ENCODE assay signal across 20 mouse cellular contexts in the genomic region with DNA sequence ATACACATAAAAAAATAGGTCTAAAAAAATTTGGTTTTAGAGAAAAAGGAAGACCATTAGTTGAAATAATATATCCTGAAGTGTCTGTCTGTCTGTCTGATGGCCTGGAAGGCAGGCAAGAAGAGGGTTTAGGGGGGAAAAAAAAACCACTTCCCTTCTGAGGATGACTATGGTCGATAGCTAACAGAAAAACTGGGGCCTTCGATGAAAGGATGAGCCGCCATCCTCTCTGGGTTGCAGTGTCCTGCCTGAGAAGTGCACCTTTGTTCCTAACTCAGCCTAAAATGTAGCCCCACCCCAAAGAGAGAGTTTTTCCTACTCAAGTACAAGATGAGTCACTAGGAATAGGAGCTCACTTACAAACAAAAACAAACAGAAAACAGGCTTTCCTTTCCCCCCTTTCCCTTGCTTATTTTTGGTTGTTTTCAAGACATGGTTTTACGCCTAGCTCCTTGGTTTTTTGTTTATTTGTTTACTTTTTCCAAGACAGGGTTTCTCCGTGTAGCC. TPM values are rescaled to one million over a fixed set of nuclear protein-coding genes. Genes with fewer than 3 reads are reported as not detected.
DNase-seq lines count a peak whose midpoint lies in the region; ATAC-seq and TF ChIP-seq lines count a peak whose summit lies in the region.
"Had no signal": no experiment of that assay in that cellular context is flagged by ENCODE, and none has a peak within 500 bp of the region (broad histone marks: within the 10 kb centered on the region; RNA-seq: fewer than 3 reads in every experiment).

No protein-coding gene starts in this region.

- TF ChIP-seq RAD21 in MEL (IDR thresholded peaks at IDR 0.05; ENCODE audit: low read depth, low read length): no peak

- peaks cover 18% of the 10 kb centered on the region for H3K4me1 ChIP-seq in heart, postnatal 0 days (ENCODE audit: control insufficient read depth, insufficient read depth)
- H3K4me1 ChIP-seq in MEL (ENCODE audit: control insufficient read depth in 1 of 2, insufficient read depth in 2 of 2, low read length in 2 of 2): peaks cover 35 to 54% of the 10 kb centered on the region in 2 experiments
- H3K4me1 ChIP-seq in brown adipose tissue, adult 24 weeks (ENCODE audit: control insufficient read depth, insufficient read depth, insufficient read length, low read length): 0 out of 2 replicates have a peak, but pooled peaks cover 3% of the 10 kb centered on the region
- H3K4me1 ChIP-seq in small intestine, adult 2 months (ENCODE audit: control insufficient read depth, insufficient read depth, insufficient read length, low read length): peaks cover 3% of the 10 kb centered on the region; the same call in 1 of the 2 replicates
- no peaks in the 10 kb centered on the region for H3K4me1 ChIP-seq in forebrain, embryonic 14.5 days (ENCODE audit: control insufficient read depth, insufficient read depth, low read length)

- H3K36me3 ChIP-seq in heart, postnatal 0 days (replicated peaks; ENCODE audit: control insufficient read depth, insufficient read depth, low read length): no peaks in the 10 kb centered on the region
- peaks cover 1 to 46% of the 10 kb centered on the region in 2 experiments; a peak in 3 of 4 replicates for H3K36me3 ChIP-seq in MEL (ENCODE audit: control insufficient read depth in 1 of 2, insufficient read depth in 2 of 2, low read length in 2 of 2)
- no peaks in the 10 kb centered on the region for H3K36me3 ChIP-seq in small intestine, adult 2 months (ENCODE audit: control insufficient read depth, insufficient read depth, low read length)
- 0 out of 2 replicates have a peak, but pooled peaks cover 3% of the 10 kb centered on the region for H3K36me3 ChIP-seq in forebrain, embryonic 14.5 days (ENCODE audit: control insufficient read depth, insufficient read depth, low read length)
- H3K36me3 ChIP-seq: limb, embryonic 15.5 days; midbrain, embryonic 15.5 days had no signal

- intact Hi-C loops in heart, postnatal 25 days (cut with DNase I): no loop called here

- TF ChIP-seq POLR2A in MEL (IDR thresholded peaks at IDR 0.05; ENCODE audit: control insufficient read depth in 1 of 2, insufficient read depth in 1 of 2, low read depth in 1 of 2, low read length in 2 of 2, poor library complexity in 1 of 2): no peak
- no peak for TF ChIP-seq POLR2A in small intestine, adult 2 months (IDR thresholded peaks at IDR 0.05; ENCODE audit: low read depth, low read length)

- ATAC-seq in heart, postnatal 0 days (ENCODE audit: insufficient read depth, low read depth): no peak
- no peak for ATAC-seq in forebrain, embryonic 14.5 days
- ATAC-seq: intestine, postnatal 0 days; midbrain, embryonic 15.5 days had no signal

- H3K9me3 ChIP-seq in heart, postnatal 0 days (replicated peaks; ENCODE audit: control insufficient read depth, low read length): no peaks in the 10 kb centered on the region
- no peaks in the 10 kb centered on the region for H3K9me3 ChIP-seq in MEL (replicated peaks; ENCODE audit: insufficient read depth, low read length)
- H3K9me3 ChIP-seq in forebrain, embryonic 14.5 days (replicated peaks; ENCODE audit: control insufficient read depth, low read length): no peaks in the 10 kb centered on the region
- H3K9me3 ChIP-seq: forebrain, embryonic 12.5 days; hindbrain, embryonic 13.5 days; limb, embryonic 15.5 days; midbrain, embryonic 15.5 days had no signal

- 66% methylated on average over 5 of the region's 5 CpGs for WGBS in heart, postnatal 0 days
- WGBS in small intestine, adult 2 months: 64% methylated on average over 5 of the region's 5 CpGs
- WGBS in forebrain, embryonic 14.5 days: 81% methylated on average over 5 of the region's 5 CpGs

- no peak overlapping the region for H3K9ac ChIP-seq in heart, postnatal 0 days (replicated peaks; ENCODE audit: low read depth, low read length)
- peak overlapping the region; percentile 32; the same call in 1 of the 2 replicates for H3K9ac ChIP-seq in MEL (ENCODE audit: control insufficient read depth, low read depth, low read length, poor library complexity, severe bottlenecking)
- H3K9ac ChIP-seq in forebrain, embryonic 14.5 days (ENCODE audit: low read length): no peak overlapping the region
- H3K9ac ChIP-seq: forebrain, embryonic 12.5 days; hindbrain, embryonic 13.5 days; limb, embryonic 15.5 days; midbrain, embryonic 15.5 days had no signal

- H3K79me2 ChIP-seq in MEL (ENCODE audit: control insufficient read depth, insufficient read depth, low read length, poor library complexity): peaks cover 21% of the 10 kb centered on the region

- H3K27ac ChIP-seq in heart, postnatal 0 days (ENCODE audit: low read depth): peak overlapping the region; percentile 86
- H3K27ac ChIP-seq in MEL (ENCODE audit: control insufficient read depth, low read depth, low read length): peak overlapping the region; percentile 41
- 0 out of 2 replicates have a peak overlapping the region, but pooled peaks have one; percentile 16 for H3K27ac ChIP-seq in brown adipose tissue, adult 24 weeks (replicated peaks; ENCODE audit: low read depth, low read length)
- H3K27ac ChIP-seq in small intestine, adult 2 months (ENCODE audit: insufficient read depth, low read depth, low read length): peak overlapping the region; percentile 4; the same call in 1 of the 2 replicates
- no peak overlapping the region for H3K27ac ChIP-seq in forebrain, embryonic 14.5 days (ENCODE audit: low read depth, low read length)
- H3K27ac ChIP-seq: forebrain, embryonic 12.5 days; hindbrain, embryonic 13.5 days; midbrain, embryonic 15.5 days had no signal

- TF ChIP-seq EP300 in heart, postnatal 0 days (IDR thresholded peaks at IDR 0.05; ENCODE audit: low read depth): no peak
- TF ChIP-seq EP300 in MEL (IDR thresholded peaks at IDR 0.05; ENCODE audit: low read depth in 1 of 2, low read length in 2 of 2): no peak

- no peak for DNase-seq in heart, postnatal 0 days (ENCODE audit: low spot score)
- DNase-seq in heart, postnatal 25 days (ENCODE audit: low spot score): no peak
- DNase-seq in MEL (ENCODE audit: low read depth, low spot score): peak; percentile 80
- DNase-seq in forebrain, embryonic 14.5 days (ENCODE audit: low spot score): no peak
- DNase-seq in layer of hippocampus, adult 9-11 months: no peak
- DNase-seq: adrenal gland, postnatal 10 days; cerebellum, postnatal 10 days; embryo, embryonic 11 days; lung, postnatal 4 days; right cerebral cortex, postnatal 14 days had no signal

- no peak for TF ChIP-seq CTCF in heart, postnatal 0 days (IDR thresholded peaks at IDR 0.05; ENCODE audit: low read depth)
- no peak for TF ChIP-seq CTCF in MEL (IDR thresholded peaks at IDR 0.05 in 2 of 3, conservative IDR thresholded peaks at IDR 0.05 in 1 of 3; ENCODE audit: control insufficient read depth in 1 of 3, insufficient read depth in 1 of 3, low read depth in 2 of 3, low read length in 3 of 3, poor library complexity in 1 of 3, severe bottlenecking in 1 of 3)
- no peak for TF ChIP-seq CTCF in small intestine, adult 2 months (IDR thresholded peaks at IDR 0.05; ENCODE audit: extremely low read depth, insufficient read length, insufficient replicate concordance, low read depth, low read length)

- H3K4me2 ChIP-seq in heart, postnatal 0 days (ENCODE audit: low read depth, low read length): no peak overlapping the region
- no peak overlapping the region for H3K4me2 ChIP-seq in forebrain, embryonic 14.5 days (ENCODE audit: low read length)
- H3K4me2 ChIP-seq: forebrain, embryonic 12.5 days; hindbrain, embryonic 13.5 days; limb, embryonic 15.5 days; midbrain, embryonic 15.5 days had no signal

- no peaks in the 10 kb centered on the region for H3K27me3 ChIP-seq in heart, postnatal 0 days (ENCODE audit: control insufficient read depth, insufficient read depth, low read length)
- no peaks in the 10 kb centered on the region for H3K27me3 ChIP-seq in MEL (ENCODE audit: control insufficient read depth in 1 of 2, insufficient read depth in 2 of 2, low read length in 2 of 2)
- H3K27me3 ChIP-seq in small intestine, adult 2 months (ENCODE audit: control insufficient read depth, insufficient read depth, low read length): no peaks in the 10 kb centered on the region
- H3K27me3 ChIP-seq in forebrain, embryonic 14.5 days (replicated peaks; ENCODE audit: control insufficient read depth, insufficient read depth, low read length): no peaks in the 10 kb centered on the region
- H3K27me3 ChIP-seq: CH12.LX; forebrain, embryonic 12.5 days; hindbrain, embryonic 13.5 days; limb, embryonic 15.5 days; midbrain, embryonic 15.5 days had no signal

- H3K4me3 ChIP-seq in heart, postnatal 0 days (ENCODE audit: low read depth, low read length): no peak overlapping the region
- H3K4me3 ChIP-seq in MEL (ENCODE audit: control insufficient read depth in 1 of 2, insufficient read depth in 1 of 2, low read depth in 2 of 2, low read length in 2 of 2): no peak overlapping the region
- H3K4me3 ChIP-seq in brown adipose tissue, adult 24 weeks (ENCODE audit: insufficient read depth, low read depth, low read length): no peak overlapping the region
- no peak overlapping the region for H3K4me3 ChIP-seq in small intestine, adult 2 months (ENCODE audit: low read depth, low read length)
- H3K4me3 ChIP-seq in forebrain, embryonic 14.5 days (ENCODE audit: low read depth, low read length): no peak overlapping the region
- H3K4me3 ChIP-seq: forebrain, embryonic 12.5 days; hindbrain, embryonic 13.5 days; limb, embryonic 15.5 days; midbrain, embryonic 15.5 days had no signal

RNA-seq across cellular contexts. Expression of gene Mindy1, which starts 4.7 kb away (rescaled TPM):
- total RNA-seq in heart, postnatal 0 days (2014; rRNA removed; ENCODE audit: low replicate concordance): 28.0 and 64.4 TPM in 2 replicates
- 27.8 and 28.4 TPM in 2 replicates for polyA plus RNA-seq in heart, postnatal 0 days (2015; fragmentation: Nextera tagmentation; extraction: Ambion mirVana)
- 10 to 100 TPM; 20.2 to 23.4 TPM for total RNA-seq in heart, postnatal 25 days (2021)
- total RNA-seq in MEL (2012; rRNA removed): 203 and 265 TPM in 2 replicates
- polyA plus RNA-seq in MEL (2012; ENCODE audit: insufficient read depth in 1 of 2, insufficient read length in 2 of 2, low read depth in 1 of 2, low replicate concordance in 2 of 2, missing spikeins in 1 of 2): 100 to 1,000 TPM in 1 of 2 experiments, not detected in 1; 234 TPM
- 22.1 and 23.5 TPM in 2 replicates for polyA plus RNA-seq in brown adipose tissue, adult 24 weeks (2012; ENCODE audit: insufficient read depth, insufficient read length, missing spikeins)
- polyA plus RNA-seq in small intestine, adult 2 months (2012; rRNA removed): 58.5 and 89.2 TPM in 2 replicates
- 48.6 and 50.7 TPM in 2 replicates for polyA plus RNA-seq in forebrain, embryonic 14.5 days (2014; fragmentation: Nextera tagmentation; extraction: Ambion mirVana)

RNA-seq across cellular contexts. Expression of gene Prune1, which starts 5.4 kb away (rescaled TPM):
- 28.6 and 35.6 TPM in 2 replicates for total RNA-seq in heart, postnatal 0 days (2014; rRNA removed; ENCODE audit: low replicate concordance)
- 22.5 and 23.0 TPM in 2 replicates for polyA plus RNA-seq in heart, postnatal 0 days (2015; fragmentation: Nextera tagmentation; extraction: Ambion mirVana)
- 10 to 100 TPM; 22.1 to 22.8 TPM for total RNA-seq in heart, postnatal 25 days (2021)
- 28.5 and 32.4 TPM in 2 replicates for total RNA-seq in MEL (2012; rRNA removed)
- polyA plus RNA-seq in MEL (2012; ENCODE audit: insufficient read depth in 1 of 2, insufficient read length in 2 of 2, low read depth in 1 of 2, low replicate concordance in 2 of 2, missing spikeins in 1 of 2): 10 to 100 TPM in 1 of 2 experiments, not detected in 1; 51.8 TPM
- 11.9 and 16.3 TPM in 2 replicates for polyA plus RNA-seq in brown adipose tissue, adult 24 weeks (2012; ENCODE audit: insufficient read depth, insufficient read length, missing spikeins)
- 4.4 and 11.5 TPM in 2 replicates for polyA plus RNA-seq in small intestine, adult 2 months (2012; rRNA removed)
- polyA plus RNA-seq in forebrain, embryonic 14.5 days (2014; fragmentation: Nextera tagmentation; extraction: Ambion mirVana): 40.7 and 42.7 TPM in 2 replicates

RNA-seq across cellular contexts. Expression of gene Bnipl, which starts 25.5 kb away (rescaled TPM):
- total RNA-seq in heart, postnatal 0 days (2014; rRNA removed; ENCODE audit: low replicate concordance): 3.9 TPM in 1 of 2 replicates, not detected in the other
- polyA plus RNA-seq in heart, postnatal 0 days (2015; fragmentation: Nextera tagmentation; extraction: Ambion mirVana): not detected in 2 replicates
- total RNA-seq in heart, postnatal 25 days (2021): not detected
- total RNA-seq in MEL (2012; rRNA removed): 0.19 and 0.20 TPM in 2 replicates
- under 1 TPM in 1 of 2 experiments, not detected in 1; 0.43 TPM for polyA plus RNA-seq in MEL (2012; ENCODE audit: insufficient read depth in 1 of 2, insufficient read length in 2 of 2, low read depth in 1 of 2, low replicate concordance in 2 of 2, missing spikeins in 1 of 2)
- not detected in 2 replicates for polyA plus RNA-seq in brown adipose tissue, adult 24 weeks (2012; ENCODE audit: insufficient read depth, insufficient read length, missing spikeins)
- 0.16 and 0.58 TPM in 2 replicates for polyA plus RNA-seq in small intestine, adult 2 months (2012; rRNA removed)
- polyA plus RNA-seq in forebrain, embryonic 14.5 days (2014; fragmentation: Nextera tagmentation; extraction: Ambion mirVana): not detected in 2 replicates
- total RNA-seq: CH12.LX; granulocyte monocyte progenitor cell, adult 5-6 weeks had no signal
- polyA plus RNA-seq: intestine, postnatal 0 days had no signal

RNA-seq across cellular contexts. Expression of gene Anxa9, which starts 30.5 kb away (rescaled TPM):
- 0.11 and 0.15 TPM in 2 replicates for total RNA-seq in heart, postnatal 0 days (2014; rRNA removed; ENCODE audit: low replicate concordance)
- polyA plus RNA-seq in heart, postnatal 0 days (2015; fragmentation: Nextera tagmentation; extraction: Ambion mirVana): 0.49 and 0.67 TPM in 2 replicates
- total RNA-seq in heart, postnatal 25 days (2021): under 1 TPM; 0.52 to 0.59 TPM
- 7.7 and 7.8 TPM in 2 replicates for total RNA-seq in MEL (2012; rRNA removed)
- polyA plus RNA-seq in MEL (2012; ENCODE audit: insufficient read depth in 1 of 2, insufficient read length in 2 of 2, low read depth in 1 of 2, low replicate concordance in 2 of 2, missing spikeins in 1 of 2): 10 to 100 TPM in 1 of 2 experiments, not detected in 1; 33.9 TPM
- 0.63 and 1.5 TPM in 2 replicates for polyA plus RNA-seq in brown adipose tissue, adult 24 weeks (2012; ENCODE audit: insufficient read depth, insufficient read length, missing spikeins)
- 0.52 and 0.65 TPM in 2 replicates for polyA plus RNA-seq in small intestine, adult 2 months (2012; rRNA removed)
- 0.27 and 0.64 TPM in 2 replicates for polyA plus RNA-seq in forebrain, embryonic 14.5 days (2014; fragmentation: Nextera tagmentation; extraction: Ambion mirVana)

RNA-seq across cellular contexts. Expression of gene Gm128, which starts 35.1 kb away (rescaled TPM):
- 1.1 TPM in 1 of 2 replicates, not detected in the other for total RNA-seq in heart, postnatal 0 days (2014; rRNA removed; ENCODE audit: low replicate concordance)
- 0.07 TPM in 1 of 2 replicates, not detected in the other for polyA plus RNA-seq in heart, postnatal 0 days (2015; fragmentation: Nextera tagmentation; extraction: Ambion mirVana)
- not detected for total RNA-seq in heart, postnatal 25 days (2021)
- total RNA-seq in MEL (2012; rRNA removed): 0.08 TPM in 1 of 2 replicates, not detected in the other
- polyA plus RNA-seq in MEL (2012; ENCODE audit: insufficient read depth in 1 of 2, insufficient read length in 2 of 2, low read depth in 1 of 2, low replicate concordance in 2 of 2, missing spikeins in 1 of 2): under 1 TPM in 1 of 2 experiments, not detected in 1; 0.18 TPM
- not detected in 2 replicates for polyA plus RNA-seq in brown adipose tissue, adult 24 weeks (2012; ENCODE audit: insufficient read depth, insufficient read length, missing spikeins)
- 0.13 and 0.18 TPM in 2 replicates for polyA plus RNA-seq in small intestine, adult 2 months (2012; rRNA removed)
- 0.17 TPM in 1 of 2 replicates, not detected in the other for polyA plus RNA-seq in forebrain, embryonic 14.5 days (2014; fragmentation: Nextera tagmentation; extraction: Ambion mirVana)
- total RNA-seq: CH12.LX; left cerebral cortex, postnatal 14 days had no signal
